Mouse (Mus musculus): ENCODE data around the gene Plekhh3.
"Not testable (repeated sequence)": the region's sequence is repeated elsewhere in the genome, so short reads cannot be mapped to it uniquely, and the experiment has no call there.

DNA sequence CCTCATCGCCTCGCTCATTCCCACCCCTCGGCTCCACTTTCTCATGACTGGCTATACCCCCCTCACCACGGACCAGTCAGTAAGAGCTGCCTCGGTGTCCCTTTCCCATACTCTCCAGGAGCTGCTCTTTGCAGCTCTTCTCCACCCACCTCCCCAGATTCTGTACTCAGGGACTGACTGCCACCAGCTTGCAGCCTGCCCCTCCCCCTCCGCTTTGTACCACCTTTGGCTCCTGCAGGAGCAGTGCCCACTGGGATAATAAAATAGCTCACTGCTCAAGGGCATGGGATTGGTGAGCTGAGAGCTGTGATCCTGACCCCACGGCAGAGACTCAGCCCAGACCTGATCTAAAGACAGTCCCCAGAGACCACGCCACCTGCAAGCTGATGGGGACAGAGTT, 46.7 kb downstream of the Plekhh3 start:
- TF ChIP-seq POLR2A (IDR thresholded peaks at IDR 0.05; ENCODE audit: borderline replicate concordance, low read depth, low read length); CTCF (IDR thresholded peaks at IDR 0.05; ENCODE audit: low read depth, low read length): not testable (repeated sequence)
